Comparison of ENCODE assay signal across 11 mouse cellular contexts in the genomic region with DNA sequence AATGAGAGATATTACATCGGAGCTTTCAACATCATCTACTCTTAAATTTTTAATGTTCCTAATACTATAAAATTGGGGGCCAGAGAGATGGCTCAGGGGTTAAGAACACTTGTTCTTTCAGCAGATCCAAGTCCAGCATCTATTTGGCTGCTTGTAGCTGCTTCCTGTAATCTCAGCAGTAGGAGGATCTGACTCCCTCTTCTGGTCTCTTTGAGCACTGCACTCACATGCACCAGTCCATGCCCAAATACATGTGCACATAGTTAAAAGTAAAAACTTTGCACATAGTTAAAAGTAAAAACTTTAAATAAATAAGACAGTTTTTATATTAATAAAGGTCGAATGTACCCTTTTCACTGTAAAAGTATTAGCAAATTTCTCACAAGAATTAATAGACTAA.
A peak's percentile ranks its signal among the peaks of the same experiment; 100 is the strongest.
DNase-seq lines count a peak whose midpoint lies in the region; ATAC-seq and TF ChIP-seq lines count a peak whose summit lies in the region.
"Had no signal": no experiment of that assay in that cellular context is flagged by ENCODE, and none has a peak within 500 bp of the region (broad histone marks: within the 10 kb centered on the region; RNA-seq: fewer than 3 reads in every experiment).

No protein-coding gene starts in this region.

- H3K9me3 ChIP-seq in lung, postnatal 0 days (ENCODE audit: low read length): no peaks in the 10 kb centered on the region

- no peak overlapping the region for H3K9ac ChIP-seq in lung, postnatal 0 days (replicated peaks; ENCODE audit: low read depth)

- no peak overlapping the region for H3K4me3 ChIP-seq in lung, postnatal 0 days (ENCODE audit: low read depth, low read length)
- H3K4me3 ChIP-seq: erythroblast, embryonic 14.5 days had no signal

- no peaks in the 10 kb centered on the region for H3K27me3 ChIP-seq in lung, postnatal 0 days (replicated peaks; ENCODE audit: insufficient read depth, low read length)

- no peak for ATAC-seq in lung, postnatal 0 days

- no peaks in the 10 kb centered on the region for H3K36me3 ChIP-seq in lung, postnatal 0 days (ENCODE audit: insufficient read depth, low read length)

- peak; percentile 44 for DNase-seq in adrenal gland, postnatal 14 days
- DNase-seq in adrenal gland, postnatal 4 days (ENCODE audit: low spot score in 2 of 2): no peak
- peak; percentile 41 for DNase-seq in kidney, adult 9 months
- DNase-seq in kidney, adult 18-20 months: no peak
- DNase-seq in ZHBTc4 (ENCODE audit: low read depth, low spot score): peak; percentile 62
- no peak for DNase-seq in lung, postnatal 0 days (ENCODE audit: low spot score)
- DNase-seq in frontal cortex, postnatal 14 days (ENCODE audit: low spot score in 2 of 2): no peak
- DNase-seq in right cerebral cortex, postnatal 36 days (ENCODE audit: low spot score in 2 of 2): no peak
- DNase-seq: right cerebral cortex, adult 18-20 months had no signal

- peak; percentile 69 for TF ChIP-seq CTCF in lung, postnatal 0 days (IDR thresholded peaks at IDR 0.05)

- H3K4me1 ChIP-seq in lung, postnatal 0 days (ENCODE audit: insufficient read depth, low read depth, low read length): no peaks in the 10 kb centered on the region

- TF ChIP-seq EP300 in lung, postnatal 0 days (IDR thresholded peaks at IDR 0.05): no peak

- no peak overlapping the region for H3K4me2 ChIP-seq in lung, postnatal 0 days (replicated peaks; ENCODE audit: low read depth, low read length)
- H3K4me2 ChIP-seq: heart, embryonic 11.5 days had no signal

- H3K27ac ChIP-seq in lung, postnatal 0 days (ENCODE audit: low read length): no peak overlapping the region

- 44% methylated on average over 2 of the region's 2 CpGs for WGBS in lung, postnatal 0 days

Comparison
In these comparisons a context has a peak if more than half of its experiments do, and no peak if none do; other contexts are left out.
1. DNase-seq: peak in adrenal gland, postnatal 14 days (single experiment), kidney, adult 9 months (single experiment) and ZHBTc4 (single experiment); none in adrenal gland, postnatal 4 days (0 of 2), kidney, adult 18-20 months (single experiment), lung, postnatal 0 days (single experiment), frontal cortex, postnatal 14 days (0 of 2) and right cerebral cortex, postnatal 36 days (0 of 2).